Mouse (Mus musculus): ENCODE results near the gene Tfap4. TPM values are rescaled to one million over a fixed set of nuclear protein-coding genes. Genes with fewer than 3 reads are reported as not detected.

Tfap4 gene
- polyA plus RNA-seq, 1 experiment from 2014 or later, result 8.4 TPM

DNA sequence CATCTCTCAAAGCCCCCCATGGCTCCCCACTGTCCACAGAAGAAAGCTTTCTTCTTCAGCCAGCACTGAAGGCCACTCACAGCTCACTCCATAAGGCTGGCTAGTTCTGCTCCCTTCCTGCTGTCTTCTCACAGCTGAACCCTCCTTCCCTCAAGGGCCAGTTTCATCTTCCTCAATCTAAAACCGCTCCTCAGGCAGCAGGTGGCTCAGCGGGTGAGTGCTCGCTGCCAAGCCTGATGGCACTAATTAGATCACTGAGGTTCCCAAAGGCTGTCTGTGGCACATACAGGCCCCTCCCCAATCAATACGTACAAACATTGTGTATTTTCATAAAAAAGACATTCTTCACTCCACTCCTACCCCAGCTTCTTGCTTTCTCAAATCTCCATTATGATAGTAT is 40.5 kb downstream of the Tfap4 start:
- Histone ChIP-seq H3K4me1 (replicated peaks) (peaks cover 76% of the 10 kb centered on the region), H3K9ac (peak overlapping the region; percentile 52; the same call in 1 of the 2 replicates), H3K36me3 (peaks cover 7% of the 10 kb centered on the region), H3K27ac (ENCODE audit: poor library complexity, severe bottlenecking) (peak overlapping the region; percentile 55), H3K27me3 (replicated peaks) (no peaks in the 10 kb centered on the region), H3K4me3 (no peak overlapping the region), H3K4me2 (0 out of 2 replicates have a peak overlapping the region, but pooled peaks have one; percentile 8), H3K9me3 (replicated peaks) (no peaks in the 10 kb centered on the region)
- whole genome bisulfite sequencing, result 84% methylated on average over 4 of the region's 4 CpGs
- no peak for ATAC-seq (ENCODE audit: insufficient number of reproducible peaks, low FRiP score)

DNA sequence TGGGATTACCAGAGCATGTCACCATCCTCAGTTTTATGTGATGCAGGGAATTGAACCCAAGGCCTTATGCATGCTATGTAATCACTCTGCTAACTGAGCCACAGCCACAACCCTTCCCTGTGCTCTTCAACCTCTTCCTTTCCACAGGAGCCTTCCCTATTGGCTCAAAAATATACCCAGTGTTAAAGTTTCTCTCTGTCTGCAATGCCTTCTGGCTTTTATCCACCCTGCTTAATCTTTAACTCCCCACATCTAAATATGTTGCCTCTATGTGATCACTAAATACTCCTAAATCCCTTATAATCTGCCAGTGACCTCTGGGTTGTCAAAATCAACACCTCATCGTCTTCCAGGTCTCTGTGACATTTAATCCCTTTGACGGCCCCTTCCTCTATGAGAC is 41.7 kb downstream of the Tfap4 start:
- Histone ChIP-seq H3K36me3 (peaks cover 7% of the 10 kb centered on the region), H3K27me3 (replicated peaks) (no peaks in the 10 kb centered on the region), H3K4me1 (replicated peaks) (peaks cover 76% of the 10 kb centered on the region), H3K4me3 (no peak overlapping the region), H3K9me3 (replicated peaks) (no peaks in the 10 kb centered on the region), H3K27ac (ENCODE audit: poor library complexity, severe bottlenecking) (peak overlapping the region; percentile 40), H3K9ac (no peak overlapping the region), H3K4me2 (no peak overlapping the region)
- ATAC-seq (ENCODE audit: insufficient number of reproducible peaks, low FRiP score), result no peak
- WGBS, result 46% methylated on average over 2 of the region's 2 CpGs

DNA sequence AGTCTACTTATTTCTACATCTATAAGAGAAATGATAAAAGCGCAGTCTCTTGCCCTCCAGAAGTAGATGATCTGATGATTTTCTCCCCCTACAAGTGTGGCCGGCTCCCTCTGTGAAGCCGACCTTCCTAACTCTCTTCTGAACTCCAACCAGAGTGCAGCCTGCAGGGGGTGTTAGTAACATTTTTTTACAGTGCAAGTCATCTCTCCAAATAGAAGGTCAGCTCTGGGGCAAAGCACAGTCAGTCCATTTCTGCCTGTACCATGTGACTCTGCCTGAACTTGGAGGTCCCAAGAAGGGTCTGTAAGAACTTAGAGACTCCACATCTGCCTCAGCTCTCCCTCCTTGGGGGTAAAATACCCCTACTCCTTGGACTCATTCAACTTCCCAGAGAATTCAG is 45.3 kb downstream of the Tfap4 start:
- H3K9ac ChIP-seq, result peak overlapping the region; percentile 44; the same call in 1 of the 2 replicates
- H3K4me3 ChIP-seq, result no peak overlapping the region
- peaks cover 5% of the 10 kb centered on the region; the same call in 1 of the 2 replicates for H3K36me3 ChIP-seq
- 46% methylated on average over 3 of the region's 3 CpGs for WGBS
- peaks cover 75% of the 10 kb centered on the region for H3K4me1 ChIP-seq (replicated peaks)
- H3K27ac ChIP-seq (ENCODE audit: poor library complexity, severe bottlenecking), result peak overlapping the region; percentile 98
- ATAC-seq (ENCODE audit: insufficient number of reproducible peaks, low FRiP score), result no peak
- no peaks in the 10 kb centered on the region for H3K27me3 ChIP-seq (replicated peaks)
- H3K4me2 ChIP-seq, result peak overlapping the region; percentile 27
- H3K9me3 ChIP-seq (replicated peaks), result no peaks in the 10 kb centered on the region

DNA sequence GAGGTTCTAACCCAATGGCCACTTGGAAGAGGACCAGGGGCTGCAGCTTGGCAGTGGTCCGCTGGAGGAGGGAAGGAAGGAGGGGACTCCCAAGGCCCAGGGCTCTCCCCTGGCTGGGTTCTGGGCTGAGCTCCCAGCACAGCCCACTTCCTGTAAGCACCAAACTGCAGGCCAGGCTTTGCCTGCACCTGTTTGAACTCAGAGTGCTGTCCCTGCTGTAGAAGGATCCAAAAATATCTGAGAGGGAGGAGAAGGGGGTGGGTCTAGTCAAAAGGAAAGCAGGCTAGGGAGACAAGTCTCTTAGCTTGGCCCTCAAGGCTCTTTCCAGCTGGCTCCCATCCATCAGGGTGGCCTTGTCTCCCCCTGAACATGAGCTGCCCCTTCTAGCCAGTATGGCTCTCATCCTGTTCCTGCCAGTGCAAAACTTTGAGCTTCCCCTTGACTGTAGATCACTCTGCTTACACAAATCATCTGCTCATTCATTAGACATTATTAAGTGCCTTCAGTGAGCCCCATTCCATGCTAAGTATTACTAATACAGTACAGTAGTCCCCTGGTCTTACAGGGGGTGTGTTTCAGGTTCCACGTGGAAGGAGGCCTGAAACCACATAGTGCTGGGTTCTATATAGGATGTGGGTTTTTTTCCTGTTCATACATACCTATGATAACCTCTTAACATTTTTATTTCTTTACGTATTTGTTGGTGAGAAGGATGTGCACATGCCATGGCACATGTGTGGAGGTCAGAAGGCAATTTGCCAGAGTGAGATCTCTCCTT is 46.8 kb downstream of the Tfap4 start:
- Histone ChIP-seq H3K9me3 (replicated peaks) (no peaks in the 10 kb centered on the region), H3K36me3 (peaks cover 5% of the 10 kb centered on the region; the same call in 1 of the 2 replicates), H3K9ac (peak overlapping the region; percentile 28), H3K4me1 (replicated peaks) (peaks cover 65% of the 10 kb centered on the region), H3K27me3 (replicated peaks) (no peaks in the 10 kb centered on the region), H3K4me3 (no peak overlapping the region), H3K4me2 (no peak overlapping the region), H3K27ac (ENCODE audit: poor library complexity, severe bottlenecking) (peak overlapping the region; percentile 98)
- peak; percentile 66; the same call in 1 of the 2 replicates for ATAC-seq (ENCODE audit: insufficient number of reproducible peaks, low FRiP score)
- 51% methylated on average over 3 of the region's 3 CpGs for WGBS

DNA sequence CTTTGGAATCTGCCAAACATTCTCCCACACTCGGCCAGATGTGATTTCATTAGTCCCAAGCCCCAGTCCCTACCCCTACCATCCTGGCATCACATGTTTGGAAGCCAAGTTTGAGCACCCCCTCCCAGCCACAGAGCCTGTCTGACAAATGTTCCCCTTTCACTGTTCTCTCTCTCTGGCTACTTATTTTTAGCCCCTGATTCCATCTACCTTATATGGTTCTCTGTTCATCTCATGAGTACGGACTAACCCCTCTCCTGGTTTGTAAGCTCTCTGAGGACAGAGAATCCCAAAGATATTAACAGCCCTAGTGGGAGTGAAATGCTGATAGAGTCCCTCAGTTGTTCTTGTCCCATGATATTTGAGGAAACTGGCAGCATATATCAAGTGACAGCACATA is 48.3 kb downstream of the Tfap4 start:
- WGBS, result 41% methylated on average over 2 of the region's 2 CpGs
- no peak overlapping the region for H3K4me3 ChIP-seq
- peak overlapping the region; percentile 98 for H3K27ac ChIP-seq (ENCODE audit: poor library complexity, severe bottlenecking)
- H3K27me3 ChIP-seq (replicated peaks), result no peaks in the 10 kb centered on the region
- H3K9me3 ChIP-seq (replicated peaks), result no peaks in the 10 kb centered on the region
- peaks cover 60% of the 10 kb centered on the region for H3K4me1 ChIP-seq (replicated peaks)
- peak; percentile 46; the same call in 1 of the 2 replicates for ATAC-seq (ENCODE audit: insufficient number of reproducible peaks, low FRiP score)
- no peak overlapping the region; the same call in 1 of the 2 replicates for H3K9ac ChIP-seq
- H3K4me2 ChIP-seq, result no peak overlapping the region
- H3K36me3 ChIP-seq, result peaks cover 5% of the 10 kb centered on the region; the same call in 1 of the 2 replicates

DNA sequence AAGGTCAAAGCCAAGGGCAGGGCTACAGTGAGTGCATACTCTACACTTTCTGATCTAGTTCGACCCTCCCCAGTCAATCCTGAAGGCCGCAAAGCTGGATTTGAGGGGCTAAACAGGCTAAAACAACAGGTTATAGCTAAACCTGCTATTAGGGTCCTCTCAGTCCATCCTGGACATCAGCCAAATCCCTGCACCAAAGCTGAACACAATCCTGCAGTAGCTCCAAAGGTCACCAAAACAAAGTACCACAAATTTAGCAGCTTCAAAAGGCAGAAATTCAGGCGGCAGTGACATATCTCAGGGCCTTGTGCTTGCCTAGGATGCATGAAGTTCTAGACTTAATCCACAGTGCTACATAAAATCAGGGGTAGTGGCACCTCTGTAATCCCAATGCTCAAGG is 53.5 kb downstream of the Tfap4 start:
- Histone ChIP-seq H3K36me3 (peaks cover 11% of the 10 kb centered on the region; the same call in 1 of the 2 replicates), H3K9ac (0 out of 2 replicates have a peak overlapping the region, but pooled peaks have one; percentile 25), H3K4me1 (replicated peaks) (peaks cover 36% of the 10 kb centered on the region), H3K4me2 (no peak overlapping the region), H3K27ac (ENCODE audit: poor library complexity, severe bottlenecking) (peak overlapping the region; percentile 61), H3K27me3 (replicated peaks) (no peaks in the 10 kb centered on the region), H3K9me3 (replicated peaks) (no peaks in the 10 kb centered on the region), H3K4me3 (no peak overlapping the region)
- WGBS, result 72% methylated on average over 3 of the region's 3 CpGs
- ATAC-seq (ENCODE audit: insufficient number of reproducible peaks, low FRiP score), result no peak

DNA sequence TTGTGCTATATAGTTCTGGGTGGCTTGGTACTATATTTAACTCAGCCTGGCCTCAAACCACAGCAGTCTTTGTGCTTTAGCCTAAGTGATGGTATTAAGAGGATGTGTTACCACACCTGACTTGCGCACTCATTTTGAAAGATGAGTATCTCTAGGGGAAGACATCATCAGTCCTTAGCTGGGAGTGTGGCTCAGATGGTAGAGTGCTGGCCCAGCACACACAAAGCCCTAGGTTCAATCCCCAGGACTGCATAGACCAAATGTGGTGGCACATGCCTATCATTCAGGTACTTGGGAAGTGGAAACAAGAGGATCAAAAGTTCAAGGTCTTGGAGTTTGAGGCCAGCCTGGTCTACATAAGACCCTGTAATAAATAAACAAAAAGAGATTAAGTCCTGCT is 56.2 kb downstream of the Tfap4 start:
- Histone ChIP-seq H3K27ac (ENCODE audit: poor library complexity, severe bottlenecking) (no peak overlapping the region), H3K27me3 (replicated peaks) (no peaks in the 10 kb centered on the region), H3K4me1 (replicated peaks) (peaks cover 48% of the 10 kb centered on the region), H3K9ac (no peak overlapping the region), H3K4me3 (no peak overlapping the region), H3K9me3 (replicated peaks) (no peaks in the 10 kb centered on the region), H3K36me3 (peaks cover 11% of the 10 kb centered on the region; the same call in 1 of the 2 replicates), H3K4me2 (no peak overlapping the region)
- 88% methylated on average over 1 of the region's 1 CpGs for WGBS
- ATAC-seq (ENCODE audit: insufficient number of reproducible peaks, low FRiP score), result no peak

DNA sequence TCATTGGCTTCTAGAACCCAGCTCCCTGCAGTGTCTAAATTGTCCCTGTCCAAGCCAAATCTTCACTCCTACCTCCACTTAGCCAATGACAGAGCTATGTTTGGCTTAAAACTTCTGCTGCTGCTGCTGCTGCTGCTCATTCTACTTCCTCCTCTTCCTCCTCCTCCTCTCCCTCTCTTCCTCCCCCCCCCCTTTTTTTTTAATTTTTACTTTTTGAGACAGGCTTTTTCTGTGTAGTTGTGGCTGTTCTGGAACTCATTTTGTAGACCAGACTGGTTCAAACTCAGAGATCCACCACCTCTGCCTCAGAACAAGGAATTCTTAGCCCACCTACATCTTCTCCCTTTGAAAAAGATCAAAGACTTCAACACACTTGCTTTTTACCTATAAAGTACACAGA is 57.1 kb downstream of the Tfap4 start:
- H3K4me1 ChIP-seq (replicated peaks), result peaks cover 57% of the 10 kb centered on the region

DNA sequence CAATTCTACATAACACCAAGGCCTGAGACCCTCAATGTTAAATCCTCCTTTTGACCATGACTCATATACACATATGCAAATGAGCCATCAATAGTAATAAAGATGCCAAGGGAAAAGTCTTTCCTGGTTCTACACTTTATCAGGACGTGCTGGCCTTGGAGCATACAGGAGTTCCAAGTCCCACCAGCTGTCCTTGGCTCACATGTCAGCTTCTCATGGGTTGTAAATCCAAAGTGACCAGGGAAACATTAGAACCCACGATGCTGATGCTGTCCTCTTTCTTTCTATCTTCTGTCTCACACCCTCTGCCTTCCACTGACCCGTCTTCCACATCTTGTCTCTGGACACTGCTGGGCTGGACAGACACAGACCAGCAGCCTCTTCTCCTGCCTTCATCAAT is 58.0 kb downstream of the Tfap4 start:
- H3K36me3 ChIP-seq, result peaks cover 17% of the 10 kb centered on the region; the same call in 1 of the 2 replicates
- H3K27me3 ChIP-seq (replicated peaks), result no peaks in the 10 kb centered on the region
- H3K9ac ChIP-seq, result no peak overlapping the region
- no peak for ATAC-seq (ENCODE audit: insufficient number of reproducible peaks, low FRiP score)
- H3K4me1 ChIP-seq (replicated peaks), result peaks cover 64% of the 10 kb centered on the region
- no peak overlapping the region for H3K4me3 ChIP-seq
- no peak overlapping the region for H3K27ac ChIP-seq (ENCODE audit: poor library complexity, severe bottlenecking)
- 82% methylated on average over 3 of the region's 3 CpGs for WGBS
- no peaks in the 10 kb centered on the region for H3K9me3 ChIP-seq (replicated peaks)
- no peak overlapping the region for H3K4me2 ChIP-seq

More for the DNA sequence above, 57.1 kb downstream of the Tfap4 start:
- H3K4me2 ChIP-seq, result no peak overlapping the region
- no peak for ATAC-seq (ENCODE audit: insufficient number of reproducible peaks, low FRiP score)
- H3K27me3 ChIP-seq (replicated peaks), result no peaks in the 10 kb centered on the region
- no peak overlapping the region for H3K9ac ChIP-seq
- H3K36me3 ChIP-seq, result peaks cover 11% of the 10 kb centered on the region; the same call in 1 of the 2 replicates
- no peak overlapping the region for H3K4me3 ChIP-seq
- no peaks in the 10 kb centered on the region for H3K9me3 ChIP-seq (replicated peaks)
- no peak overlapping the region for H3K27ac ChIP-seq (ENCODE audit: poor library complexity, severe bottlenecking)

DNA sequence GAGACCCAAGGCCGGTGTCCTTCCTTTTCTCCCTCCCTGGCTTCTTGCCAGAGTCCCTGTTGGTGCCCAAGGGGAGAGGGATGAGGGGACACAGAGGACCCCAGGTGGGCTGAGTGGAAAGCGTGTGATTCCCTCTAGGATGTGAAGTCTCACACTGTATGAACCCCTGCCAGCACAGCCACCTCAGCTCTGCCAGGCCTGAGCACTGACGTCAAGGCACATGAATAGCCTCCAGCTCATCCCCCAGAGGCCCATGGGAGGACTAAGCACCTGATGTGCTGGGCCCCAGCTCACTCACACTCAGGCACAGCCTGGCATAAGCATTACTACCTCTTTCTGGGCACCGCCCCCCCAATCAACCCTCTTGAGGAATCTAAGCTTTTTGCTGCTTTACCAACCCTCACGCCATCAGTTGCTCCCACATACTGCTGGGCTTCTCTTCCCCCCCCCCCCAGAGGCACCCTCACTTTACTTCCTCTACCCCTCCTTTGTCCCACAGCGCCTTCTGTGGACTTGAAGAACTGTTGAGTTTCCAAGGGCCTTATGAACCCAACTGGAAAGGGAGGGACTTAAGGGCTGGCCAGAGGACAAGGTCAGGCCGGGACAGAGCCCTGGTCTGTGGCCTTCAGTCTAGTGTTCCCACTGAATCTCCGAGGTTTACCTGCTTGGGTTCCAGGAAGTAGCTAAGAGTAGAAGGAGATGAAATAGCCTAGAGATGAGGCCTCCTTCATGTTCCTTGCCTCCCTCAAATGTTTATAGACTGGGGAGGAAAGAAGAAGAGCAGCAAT is 58.9 kb downstream of the Tfap4 start:
- no peaks in the 10 kb centered on the region for H3K9me3 ChIP-seq (replicated peaks)
- ATAC-seq (ENCODE audit: insufficient number of reproducible peaks, low FRiP score), result 0 out of 2 replicates have a peak, but pooled peaks have one; percentile 40
- no peak overlapping the region for H3K4me2 ChIP-seq
- H3K27me3 ChIP-seq (replicated peaks), result no peaks in the 10 kb centered on the region
- H3K27ac ChIP-seq (ENCODE audit: poor library complexity, severe bottlenecking), result peak overlapping the region; percentile 68
- 76% methylated on average over 8 of the region's 8 CpGs for WGBS
- peaks cover 26% of the 10 kb centered on the region; the same call in 1 of the 2 replicates for H3K36me3 ChIP-seq
- H3K4me3 ChIP-seq, result no peak overlapping the region
- peak overlapping the region; percentile 16; the same call in 1 of the 2 replicates for H3K9ac ChIP-seq
- H3K4me1 ChIP-seq (replicated peaks), result peaks cover 55% of the 10 kb centered on the region

Data from heart, embryonic 12.5 days (tissue).